Mouse (Mus musculus) midbrain, postnatal 0 days (tissue): ENCODE measurements at regions not wholly inside any gene's neighbourhood (a gene's known extent, or its start where the extent isn't known, plus 50 kb on each side); places are given as distances from the start of the nearest gene placed in this dataset.

Source experiments
- ATAC-seq: fragments of 200-750 bp; cut with Nextera tagmentation; 2 replicates; pipeline ENCODE4 v1.8.0; 2017; ENCODE audit warnings: moderate number of reproducible peaks, mild to moderate bottlenecking, moderate TSS enrichment, moderate library complexity; ENCODE audit not compliant: low FRiP score
- DNase-seq: peaks from one replicate; pipeline ENCODE4 v3.0.0-alpha.2; 2015; ENCODE audit warnings: low spot score
- H3K27ac ChIP-seq: fragments of 300-500 bp; sonication (generic); 2 replicates; pipeline ENCODE4 v1.5.1; 2014; ENCODE audit warnings: low read depth, mild to moderate bottlenecking, low read length, mixed read lengths
- H3K27me3 ChIP-seq: fragments of 300-500 bp; sonication (generic); 2 replicates; pipeline ENCODE4 v1.6.1; 2014; ENCODE audit warnings: low read length, control low read depth, mixed read lengths; ENCODE audit not compliant: insufficient read depth
- H3K36me3 ChIP-seq: fragments of 300-500 bp; sonication (generic); 2 replicates; pipeline ENCODE4 v1.6.1; 2014; ENCODE audit warnings: low read length, control low read depth, mixed read lengths; ENCODE audit not compliant: insufficient read depth
- H3K4me1 ChIP-seq: fragments of 300-500 bp; sonication (generic); 2 replicates; pipeline ENCODE4 v1.6.1; 2014; ENCODE audit warnings: mild to moderate bottlenecking, control low read depth, antibody characterized with exemption, low read length, mixed read lengths; ENCODE audit not compliant: insufficient read depth
- H3K4me2 ChIP-seq: fragments of 300-500 bp; sonication (generic); 2 replicates; pipeline ENCODE4 v1.6.1; 2014; ENCODE audit warnings: low read depth, mild to moderate bottlenecking, low read length, mixed read lengths; ENCODE audit not compliant: poor library complexity, severe bottlenecking
- H3K4me3 ChIP-seq: fragments of 300-500 bp; sonication (generic); 2 replicates; pipeline ENCODE4 v1.5.1; 2014; ENCODE audit warnings: low read depth, mild to moderate bottlenecking, low read length, moderate library complexity
- H3K9ac ChIP-seq: fragments of 300-500 bp; sonication (generic); replicated peaks from 2 replicates; pipeline ENCODE4 v1.6.1; 2014; ENCODE audit warnings: mild to moderate bottlenecking, low read length, moderate library complexity, mixed read lengths; ENCODE audit not compliant: poor library complexity, severe bottlenecking
- H3K9me3 ChIP-seq: fragments of 300-500 bp; sonication (generic); 2 replicates; pipeline ENCODE4 v1.6.1; 2016; ENCODE audit warnings: low read length, control low read depth
- CTCF ChIP-seq: IDR thresholded peaks from 2 replicates; pipeline ENCODE4 v1.5.1; 2016; ENCODE audit warnings: antibody characterized with exemption, mild to moderate bottlenecking
- WGBS: fragments of 180-500 bp; shearing (Covaris S2); extraction: QIAGEN DNeasy Blood & Tissue Kit; methylation state at CpG from one replicate; pipeline ENCODE4 v1.1.7; 2014; 5-methylcytosine and 5-hydroxymethylcytosine counted together

DNA sequence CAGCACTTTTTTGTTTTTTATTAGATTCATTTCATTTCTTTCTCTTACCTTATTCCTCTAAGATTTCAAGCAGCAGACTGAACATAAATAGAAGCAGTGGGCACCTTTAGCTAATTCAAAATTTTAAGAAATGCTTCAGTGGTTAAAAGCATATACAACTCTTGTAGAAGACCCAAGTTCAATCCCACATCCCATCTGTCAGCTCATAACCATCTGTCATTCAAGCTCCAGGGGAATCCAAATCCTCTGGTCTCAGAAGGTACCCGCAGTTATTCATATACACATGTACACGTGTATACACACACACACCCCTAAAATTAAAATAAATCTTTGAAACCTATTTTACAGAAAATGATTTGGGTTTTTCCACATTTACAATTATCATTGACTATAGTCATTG, 52.9 kb upstream of the Thrb start:
- no peak for DNase-seq
- 67% methylated on average over 2 of the region's 2 CpGs for WGBS
- Histone ChIP-seq H3K9me3 (no peaks in the 10 kb centered on the region), H3K4me2 (no peak overlapping the region), H3K9ac (no peak overlapping the region), H3K27me3 (no peaks in the 10 kb centered on the region), H3K36me3 (no peaks in the 10 kb centered on the region), H3K4me1 (no peaks in the 10 kb centered on the region), H3K27ac (no peak overlapping the region), H3K4me3 (no peak overlapping the region)
- ATAC-seq = no peak
- no peak for TF ChIP-seq CTCF
